Mouse (Mus musculus): ENCODE data around the gene Jdp2. TPM values are rescaled to one million over a fixed set of nuclear protein-coding genes. Genes with fewer than 3 reads are reported as not detected.
"Not testable (repeated sequence)": the region's sequence is repeated elsewhere in the genome, so short reads cannot be mapped to it uniquely, and the experiment has no call there.

Jdp2 gene
- polyA plus RNA-seq, 1 experiment = 21.2 TPM

- WGBS = 77% methylated on average over 4 of the region's 4 CpGs
- TF ChIP-seq POLR2A (IDR thresholded peaks at IDR 0.05; ENCODE audit: borderline replicate concordance, control insufficient read depth, low read depth, low read length) = no peak
- peak; percentile 64 for TF ChIP-seq CTCF (IDR thresholded peaks at IDR 0.05; ENCODE audit: control insufficient read depth, insufficient read depth, low read length)
- no peak overlapping the region for H3K27ac ChIP-seq (ENCODE audit: control insufficient read depth, insufficient read depth, low read depth, low read length, poor library complexity)
- H3K4me3 ChIP-seq (replicated peaks; ENCODE audit: control insufficient read depth, low read depth, low read length) = no peak overlapping the region
- peaks cover 14% of the 10 kb centered on the region for H3K4me1 ChIP-seq (ENCODE audit: control insufficient read depth, insufficient read depth, low read length)
Observed at GRCm38 (mm10) chr12:85645664-85646063, 46.8 kb downstream of the Jdp2 start.

- peak overlapping the region; percentile 75 for H3K27ac ChIP-seq (ENCODE audit: control insufficient read depth, insufficient read depth, low read depth, low read length, poor library complexity)
- 15% methylated on average over 10 of the region's 10 CpGs for WGBS
- TF ChIP-seq CTCF (IDR thresholded peaks at IDR 0.05; ENCODE audit: control insufficient read depth, insufficient read depth, low read length) (peak; percentile 71), POLR2A (IDR thresholded peaks at IDR 0.05; ENCODE audit: borderline replicate concordance, control insufficient read depth, low read depth, low read length) (no peak)
Observed at GRCm38 (mm10) chr12:85647346-85647745, 48.5 kb downstream of the Jdp2 start.

GRCm38 (mm10) chr12:85647955-85648354 lies 49.1 kb downstream of the Jdp2 start:
- Histone ChIP-seq H3K4me1 (ENCODE audit: control insufficient read depth, insufficient read depth, low read length) (peaks cover 14% of the 10 kb centered on the region), H3K27ac (ENCODE audit: control insufficient read depth, insufficient read depth, low read depth, low read length, poor library complexity) (peak overlapping the region; percentile 75; the same call in 1 of the 2 replicates), H3K4me3 (replicated peaks; ENCODE audit: control insufficient read depth, low read depth, low read length) (no peak overlapping the region)
- TF ChIP-seq POLR2A (IDR thresholded peaks at IDR 0.05; ENCODE audit: borderline replicate concordance, control insufficient read depth, low read depth, low read length) = no peak
- no peak for TF ChIP-seq CTCF (IDR thresholded peaks at IDR 0.05; ENCODE audit: control insufficient read depth, insufficient read depth, low read length)
- 5% methylated on average over 1 of the region's 1 CpGs for WGBS

More at GRCm38 (mm10) chr12:85647346-85647745, 48.5 kb downstream of the Jdp2 start:
- peaks cover 14% of the 10 kb centered on the region for H3K4me1 ChIP-seq (ENCODE audit: control insufficient read depth, insufficient read depth, low read length)
- no peak overlapping the region for H3K4me3 ChIP-seq (replicated peaks; ENCODE audit: control insufficient read depth, low read depth, low read length)

- 26% methylated on average over 2 of the region's 2 CpGs for WGBS
- no peak overlapping the region for H3K4me3 ChIP-seq (replicated peaks; ENCODE audit: control insufficient read depth, low read depth, low read length)
- peak overlapping the region; percentile 50 for H3K27ac ChIP-seq (ENCODE audit: control insufficient read depth, insufficient read depth, low read depth, low read length, poor library complexity)
- H3K4me1 ChIP-seq (ENCODE audit: control insufficient read depth, insufficient read depth, low read length) = peaks cover 3% of the 10 kb centered on the region; the same call in 1 of the 2 replicates
- TF ChIP-seq POLR2A (IDR thresholded peaks at IDR 0.05; ENCODE audit: borderline replicate concordance, control insufficient read depth, low read depth, low read length) = no peak
- TF ChIP-seq CTCF (IDR thresholded peaks at IDR 0.05; ENCODE audit: control insufficient read depth, insufficient read depth, low read length) = no peak
Observed at GRCm38 (mm10) chr12:85659319-85659718, 60.5 kb downstream of the Jdp2 start.

GRCm38 (mm10) chr12:85660855-85661254 lies 62.0 kb downstream of the Jdp2 start:
- no peak overlapping the region for H3K4me3 ChIP-seq (replicated peaks; ENCODE audit: control insufficient read depth, low read depth, low read length)
- WGBS = 14% methylated on average over 12 of the region's 12 CpGs
- H3K27ac ChIP-seq (ENCODE audit: control insufficient read depth, insufficient read depth, low read depth, low read length, poor library complexity) = peak overlapping the region; percentile 59
- peaks cover 3% of the 10 kb centered on the region; the same call in 1 of the 2 replicates for H3K4me1 ChIP-seq (ENCODE audit: control insufficient read depth, insufficient read depth, low read length)
- TF ChIP-seq CTCF (IDR thresholded peaks at IDR 0.05; ENCODE audit: control insufficient read depth, insufficient read depth, low read length) = no peak
- no peak for TF ChIP-seq POLR2A (IDR thresholded peaks at IDR 0.05; ENCODE audit: borderline replicate concordance, control insufficient read depth, low read depth, low read length)

- 76% methylated on average over 8 of the region's 8 CpGs for WGBS
Observed at GRCm38 (mm10) chr12:85662232-85662631, 63.4 kb downstream of the Jdp2 start.

GRCm38 (mm10) chr12:85662896-85663295 lies 64.1 kb downstream of the Jdp2 start:
- H3K4me1 ChIP-seq (ENCODE audit: control insufficient read depth, insufficient read depth, low read length) = peaks cover 3% of the 10 kb centered on the region; the same call in 1 of the 2 replicates
- no peak overlapping the region for H3K4me3 ChIP-seq (replicated peaks; ENCODE audit: control insufficient read depth, low read depth, low read length)
- TF ChIP-seq POLR2A (IDR thresholded peaks at IDR 0.05; ENCODE audit: borderline replicate concordance, control insufficient read depth, low read depth, low read length) (no peak), CTCF (IDR thresholded peaks at IDR 0.05; ENCODE audit: control insufficient read depth, insufficient read depth, low read length) (peak; percentile 78)
- H3K27ac ChIP-seq (ENCODE audit: control insufficient read depth, insufficient read depth, low read depth, low read length, poor library complexity) = no peak overlapping the region
- WGBS = 2% methylated on average over 9 of the region's 9 CpGs

More at GRCm38 (mm10) chr12:85662232-85662631, 63.4 kb downstream of the Jdp2 start:
- not testable (repeated sequence) for H3K4me1 ChIP-seq (ENCODE audit: control insufficient read depth, insufficient read depth, low read length); H3K27ac ChIP-seq (ENCODE audit: control insufficient read depth, insufficient read depth, low read depth, low read length, poor library complexity); H3K4me3 ChIP-seq (replicated peaks; ENCODE audit: control insufficient read depth, low read depth, low read length)

- Histone ChIP-seq H3K4me1 (ENCODE audit: control insufficient read depth, insufficient read depth, low read length) (no peaks in the 10 kb centered on the region; the same call in 1 of the 2 replicates), H3K4me3 (replicated peaks; ENCODE audit: control insufficient read depth, low read depth, low read length) (no peak overlapping the region), H3K27ac (ENCODE audit: control insufficient read depth, insufficient read depth, low read depth, low read length, poor library complexity) (no peak overlapping the region)
- 71% methylated on average over 8 of the region's 8 CpGs for WGBS
- TF ChIP-seq POLR2A (IDR thresholded peaks at IDR 0.05; ENCODE audit: borderline replicate concordance, control insufficient read depth, low read depth, low read length) = no peak
- TF ChIP-seq CTCF (IDR thresholded peaks at IDR 0.05; ENCODE audit: control insufficient read depth, insufficient read depth, low read length) = no peak
Observed at GRCm38 (mm10) chr12:85666112-85666511, 67.3 kb downstream of the Jdp2 start.

- H3K4me3 ChIP-seq (replicated peaks; ENCODE audit: control insufficient read depth, low read depth, low read length) = no peak overlapping the region
- no peak for TF ChIP-seq CTCF (IDR thresholded peaks at IDR 0.05; ENCODE audit: control insufficient read depth, insufficient read depth, low read length)
- TF ChIP-seq POLR2A (IDR thresholded peaks at IDR 0.05; ENCODE audit: borderline replicate concordance, control insufficient read depth, low read depth, low read length) = no peak
- 89% methylated on average over 7 of the region's 7 CpGs for WGBS
- no peak overlapping the region for H3K27ac ChIP-seq (ENCODE audit: control insufficient read depth, insufficient read depth, low read depth, low read length, poor library complexity)
- no peaks in the 10 kb centered on the region; the same call in 1 of the 2 replicates for H3K4me1 ChIP-seq (ENCODE audit: control insufficient read depth, insufficient read depth, low read length)
Observed at GRCm38 (mm10) chr12:85667071-85667470, 68.2 kb downstream of the Jdp2 start.

Data from bone marrow, adult 2 months (tissue).